Mouse (Mus musculus) liver, embryonic 13.5 days (tissue): ENCODE results near the gene Fgfr2. TPM values are rescaled to one million over a fixed set of nuclear protein-coding genes. Genes with fewer than 3 reads are reported as not detected.
A peak's percentile ranks its signal among the peaks of the same experiment; 100 is the strongest.

ENCODE experiments used
- ATAC-seq: fragments of 200-750 bp; cut with Nextera tagmentation; 2 replicates; pipeline ENCODE4 v1.8.0; 2017; ENCODE audit warnings: low read depth, mild to moderate bottlenecking, moderate number of reproducible peaks, moderate library complexity
- DNase-seq: peaks from one replicate; pipeline ENCODE4 v3.0.0; 2022
- H3K27ac ChIP-seq: fragments of 300-500 bp; sonication (generic); 2 replicates; pipeline ENCODE4 v1.5.1; 2015; ENCODE audit warnings: moderate library complexity, mild to moderate bottlenecking, inconsistent platforms
- H3K27me3 ChIP-seq: fragments of 300-500 bp; sonication (generic); 2 replicates; pipeline ENCODE4 v1.6.1; 2015; ENCODE audit warnings: mild to moderate bottlenecking, inconsistent platforms
- H3K36me3 ChIP-seq: fragments of 300-500 bp; sonication (generic); 2 replicates; pipeline ENCODE4 v1.6.1; 2015; ENCODE audit warnings: mild to moderate bottlenecking, inconsistent platforms
- H3K4me1 ChIP-seq: fragments of 300-500 bp; sonication (generic); replicated peaks from 2 replicates; pipeline ENCODE4 v1.6.1; 2015; ENCODE audit warnings: inconsistent platforms
- H3K4me2 ChIP-seq: fragments of 300-500 bp; sonication (generic); 2 replicates; pipeline ENCODE4 v1.6.1; 2015; ENCODE audit warnings: inconsistent platforms, mild to moderate bottlenecking, moderate library complexity
- H3K4me3 ChIP-seq: fragments of 300-500 bp; sonication (generic); replicated peaks from 2 replicates; pipeline ENCODE4 v1.5.1; 2015; ENCODE audit warnings: mild to moderate bottlenecking, inconsistent platforms
- H3K9ac ChIP-seq: fragments of 300-500 bp; sonication (generic); 2 replicates; pipeline ENCODE4 v1.6.1; 2015; ENCODE audit warnings: mild to moderate bottlenecking, inconsistent platforms
- H3K9me3 ChIP-seq: fragments of 300-500 bp; sonication (generic); replicated peaks from 2 replicates; pipeline ENCODE4 v1.6.1; 2016; ENCODE audit warnings: inconsistent platforms
- WGBS: fragments of 180-500 bp; shearing (Covaris S2); methylation state at CpG from one replicate; pipeline ENCODE4 v1.1.7; 2015; ENCODE audit not compliant: insufficient replicate concordance; 5-methylcytosine and 5-hydroxymethylcytosine counted together
- polyA plus RNA-seq: library from polyadenylated mRNA; unstranded; fragments of >200 nt; fragmentation: Nextera tagmentation; extraction: Ambion mirVana; gene quantifications from 2 replicates; pipeline ENCODE4 v1.2.1, GENCODE M21; 2015

Gene Fgfr2
- polyA plus RNA-seq, 1 experiment from 2014 or later, result 8.9 TPM

- DNase-seq (no peak), ATAC-seq (no peak)
- 0 out of 2 replicates have a peak, but pooled peaks cover 3% of the 10 kb centered on the region for H3K4me1 ChIP-seq
- H3K4me2 ChIP-seq, result no peak within 1 kb of the TSS
- H3K4me3 ChIP-seq, result no peak within 1 kb of the TSS
- H3K27me3 ChIP-seq, result peaks cover 100% of the 10 kb centered on the region
- H3K9me3 ChIP-seq, result no peaks in the 10 kb centered on the region
- no peak within 1 kb of the TSS for H3K9ac ChIP-seq
- WGBS, result 7% methylated on average over 3 of the region's 3 CpGs
- H3K27ac ChIP-seq, result no peak within 1 kb of the TSS
- H3K36me3 ChIP-seq, result no peaks in the 10 kb centered on the region
Observed at GRCm38 (mm10) chr7:131548473-131548872, 1574.7 kb downstream of the Fgfr2 start, which contains the start of gene Hmx2. Hmx2 (plus strand) TSS chr7:131548773.

GRCm38 (mm10) chr7:131547481-131547880, 1575.7 kb downstream of the Fgfr2 start:
- Histone ChIP-seq H3K36me3 (no peaks in the 10 kb centered on the region), H3K4me2 (no peak overlapping the region), H3K9ac (no peak overlapping the region), H3K9me3 (no peaks in the 10 kb centered on the region), H3K27ac (no peak overlapping the region), H3K27me3 (peaks cover 100% of the 10 kb centered on the region), H3K4me3 (no peak overlapping the region), H3K4me1 (peaks cover 12% of the 10 kb centered on the region)
- DNase-seq, result no peak
- WGBS, result 2% methylated on average over 5 of the region's 5 CpGs
- ATAC-seq, result no peak

- ATAC-seq (no peak), DNase-seq (no peak)
- H3K4me3 ChIP-seq, result no peak overlapping the region
- no peak overlapping the region for H3K4me2 ChIP-seq
- WGBS, result 7% methylated on average over 2 of the region's 2 CpGs
- H3K27ac ChIP-seq, result no peak overlapping the region
- no peak overlapping the region for H3K9ac ChIP-seq
- no peaks in the 10 kb centered on the region for H3K9me3 ChIP-seq
- peaks cover 18% of the 10 kb centered on the region for H3K4me1 ChIP-seq
- H3K36me3 ChIP-seq, result no peaks in the 10 kb centered on the region
- H3K27me3 ChIP-seq, result peaks cover 100% of the 10 kb centered on the region
Observed at GRCm38 (mm10) chr7:131546423-131546822, 1576.7 kb downstream of the Fgfr2 start.

GRCm38 (mm10) chr7:131545701-131546385, 1577.3 kb downstream of the Fgfr2 start:
- 3% methylated on average over 13 of the region's 13 CpGs for WGBS
- DNase-seq, result no peak

GRCm38 (mm10) chr7:131544871-131545270, 1578.3 kb downstream of the Fgfr2 start:
- Histone ChIP-seq H3K4me1 (peaks cover 18% of the 10 kb centered on the region), H3K9ac (no peak overlapping the region), H3K9me3 (no peaks in the 10 kb centered on the region), H3K27me3 (peaks cover 100% of the 10 kb centered on the region), H3K27ac (no peak overlapping the region), H3K36me3 (no peaks in the 10 kb centered on the region), H3K4me2 (no peak overlapping the region), H3K4me3 (no peak overlapping the region)
- WGBS, result under 1% methylated on average over 5 of the region's 5 CpGs
- DNase-seq (no peak), ATAC-seq (no peak)

More at GRCm38 (mm10) chr7:131545701-131546385, 1577.3 kb downstream of the Fgfr2 start:
- ATAC-seq, result no peak
- Histone ChIP-seq H3K9ac (no peak overlapping the region), H3K4me1 (peaks cover 18% of the 10 kb centered on the region), H3K4me2 (no peak overlapping the region), H3K36me3 (no peaks in the 10 kb centered on the region), H3K4me3 (no peak overlapping the region), H3K9me3 (no peaks in the 10 kb centered on the region), H3K27ac (no peak overlapping the region), H3K27me3 (peaks cover 100% of the 10 kb centered on the region)

GRCm38 (mm10) chr7:131543623-131544481, 1579.3 kb downstream of the Fgfr2 start:
- no peaks in the 10 kb centered on the region for H3K9me3 ChIP-seq
- peaks cover 100% of the 10 kb centered on the region for H3K27me3 ChIP-seq
- H3K4me3 ChIP-seq, result peak overlapping the region; percentile 37
- peaks cover 18% of the 10 kb centered on the region for H3K4me1 ChIP-seq
- no peaks in the 10 kb centered on the region for H3K36me3 ChIP-seq
- ATAC-seq, result no peak
- no peak for DNase-seq
- 2% methylated on average over 75 of the region's 75 CpGs for WGBS
- H3K4me2 ChIP-seq, result peak overlapping the region; percentile 53
- H3K9ac ChIP-seq, result no peak overlapping the region
- H3K27ac ChIP-seq, result no peak overlapping the region

- no peak overlapping the region for H3K9ac ChIP-seq
- no peak overlapping the region for H3K27ac ChIP-seq
- peaks cover 18% of the 10 kb centered on the region for H3K4me1 ChIP-seq
- H3K9me3 ChIP-seq, result no peaks in the 10 kb centered on the region
- WGBS, result 2% methylated on average over 68 of the region's 71 CpGs
- ATAC-seq (no peak), DNase-seq (no peak)
- peak overlapping the region; percentile 37 for H3K4me3 ChIP-seq
- peak overlapping the region; percentile 53 for H3K4me2 ChIP-seq
- peaks cover 100% of the 10 kb centered on the region for H3K27me3 ChIP-seq
- no peaks in the 10 kb centered on the region for H3K36me3 ChIP-seq
Observed at GRCm38 (mm10) chr7:131542872-131543622, 1580.1 kb downstream of the Fgfr2 start.

GRCm38 (mm10) chr7:131542115-131542871, 1580.9 kb downstream of the Fgfr2 start, which contains the start of gene Hmx3:
Hmx3 (plus strand) TSS chr7:131542867.
- ATAC-seq, result no peak

GRCm38 (mm10) chr7:131541184-131542114, 1581.7 kb downstream of the Fgfr2 start:
- Histone ChIP-seq H3K36me3 (no peaks in the 10 kb centered on the region), H3K27me3 (peaks cover 96% of the 10 kb centered on the region), H3K4me3 (peak overlapping the region; percentile 37; the same call in 1 of the 2 replicates), H3K27ac (no peak overlapping the region), H3K4me1 (peaks cover 18% of the 10 kb centered on the region), H3K9ac (no peak overlapping the region), H3K9me3 (no peaks in the 10 kb centered on the region), H3K4me2 (peak overlapping the region; percentile 53)
- no peak for DNase-seq
- ATAC-seq, result no peak
- WGBS, result 3% methylated on average over 41 of the region's 41 CpGs

More at GRCm38 (mm10) chr7:131542115-131542871, 1580.9 kb downstream of the Fgfr2 start, which contains the start of gene Hmx3:
- Histone ChIP-seq H3K9ac (no peak within 1 kb of the TSS), H3K36me3 (no peaks in the 10 kb centered on the region), H3K4me1 (peaks cover 18% of the 10 kb centered on the region), H3K27ac (no peak within 1 kb of the TSS), H3K4me3 (peak within 1 kb of the TSS; percentile 37), H3K4me2 (peak within 1 kb of the TSS; percentile 53), H3K9me3 (no peaks in the 10 kb centered on the region), H3K27me3 (peaks cover 100% of the 10 kb centered on the region)
- DNase-seq, result no peak
- under 1% methylated on average over 64 of the region's 65 CpGs for WGBS

- no peak overlapping the region for H3K4me2 ChIP-seq
- H3K4me3 ChIP-seq, result no peak overlapping the region
- H3K9ac ChIP-seq, result no peak overlapping the region
- no peak overlapping the region for H3K27ac ChIP-seq
- ATAC-seq (no peak), DNase-seq (peak; percentile 47)
- no peaks in the 10 kb centered on the region for H3K9me3 ChIP-seq
- H3K27me3 ChIP-seq, result peaks cover 82% of the 10 kb centered on the region
- 0% methylated on average over 7 of the region's 7 CpGs for WGBS
- no peaks in the 10 kb centered on the region for H3K36me3 ChIP-seq
- H3K4me1 ChIP-seq, result peaks cover 18% of the 10 kb centered on the region
Observed at GRCm38 (mm10) chr7:131539979-131540378, 1583.2 kb downstream of the Fgfr2 start.
